Mouse (Mus musculus): ENCODE measurements at regions not wholly inside any gene's neighbourhood (a gene's known extent, or its start where the extent isn't known, plus 50 kb on each side); places are given as distances from the start of the nearest gene placed in this dataset.
"Not testable (repeated sequence)": the region's sequence is repeated elsewhere in the genome, so short reads cannot be mapped to it uniquely, and the experiment has no call there.

DNA sequence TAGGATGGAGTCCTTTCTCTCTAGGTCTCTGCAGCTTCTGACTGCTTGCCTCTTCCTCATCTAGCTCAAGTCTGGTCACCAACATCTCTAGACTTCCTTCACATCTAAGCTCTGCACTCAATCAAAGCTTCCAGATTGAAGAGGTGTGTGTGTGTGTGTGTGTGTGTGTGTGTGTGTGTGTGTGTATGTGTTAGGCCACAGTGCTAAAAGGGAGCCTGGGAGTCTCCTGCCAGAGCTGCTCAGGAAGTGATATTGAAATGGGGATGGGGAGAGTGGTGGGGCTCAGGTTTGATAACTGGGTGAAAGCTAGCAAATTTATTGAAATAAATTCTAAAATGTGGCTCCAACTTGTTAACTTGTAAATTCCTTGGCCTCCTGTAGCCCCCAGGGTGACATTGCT, 73.3 kb downstream of the Gm31371 start:
- not testable (repeated sequence) for DNase-seq (ENCODE audit: low spot score in 2 of 2)

DNA sequence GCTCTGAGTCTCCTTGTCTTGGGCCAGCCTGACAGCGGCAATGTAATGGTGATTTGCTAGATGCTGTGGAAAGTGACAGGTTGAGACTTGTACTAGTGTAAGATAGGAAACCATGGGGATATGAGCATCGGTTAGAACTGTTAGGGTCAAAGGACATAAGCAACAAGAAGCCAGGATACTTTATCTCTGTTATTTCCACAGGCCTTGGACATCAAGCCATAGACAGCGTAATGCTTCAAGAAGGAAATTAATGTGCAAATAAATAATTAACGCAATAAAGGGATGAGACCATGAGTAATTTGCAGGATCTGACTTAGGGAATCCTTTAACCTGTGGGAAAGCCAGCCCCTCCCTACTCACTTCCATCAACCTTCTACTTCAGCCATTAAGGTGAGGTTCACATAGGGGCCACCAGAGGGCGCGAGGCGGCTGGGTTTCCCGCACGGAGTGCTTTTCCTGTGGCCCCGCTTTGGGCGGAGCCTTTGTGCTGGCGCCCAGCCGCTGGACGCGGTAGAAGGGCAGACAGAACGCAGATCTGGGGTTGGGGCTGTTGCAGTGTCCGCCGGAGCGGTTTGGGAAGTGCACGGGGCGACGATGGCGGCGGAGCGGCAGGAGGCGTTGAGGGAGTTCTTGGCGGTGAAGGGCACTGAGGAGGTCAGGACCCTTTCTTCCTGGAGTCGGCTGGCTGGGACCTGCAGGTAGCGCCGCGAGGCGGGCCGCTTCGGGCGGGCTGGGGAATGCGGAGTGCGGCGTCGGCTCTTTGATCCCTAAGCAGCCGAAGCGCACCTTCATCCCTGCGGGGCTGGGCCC, 76.5 kb downstream of the Gm31371 start:
- DNase-seq (ENCODE audit: low spot score in 2 of 2): peak; percentile 12 to 36

DNA sequence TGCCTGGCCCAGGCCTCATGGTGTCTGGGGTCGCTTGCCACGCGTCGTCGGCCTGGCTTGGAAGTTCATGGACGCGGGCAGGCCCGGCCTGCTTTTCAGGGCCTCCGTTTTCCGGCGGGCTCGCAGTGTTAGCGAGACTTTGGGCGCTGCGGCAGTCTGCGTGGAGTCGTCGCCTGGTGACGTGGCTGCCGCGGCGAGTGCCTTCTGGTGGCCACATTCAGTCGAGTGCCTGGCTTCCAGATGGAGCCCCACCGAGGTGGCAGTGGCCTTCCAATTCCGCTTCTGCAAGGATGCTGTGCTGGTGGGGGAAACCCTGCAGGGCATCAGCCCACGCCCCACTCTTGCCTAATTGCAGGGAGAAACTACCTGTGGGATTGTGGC, 77.1 kb downstream of the Gm31371 start:
- DNase-seq (ENCODE audit: low spot score in 2 of 2): not testable (repeated sequence)

DNA sequence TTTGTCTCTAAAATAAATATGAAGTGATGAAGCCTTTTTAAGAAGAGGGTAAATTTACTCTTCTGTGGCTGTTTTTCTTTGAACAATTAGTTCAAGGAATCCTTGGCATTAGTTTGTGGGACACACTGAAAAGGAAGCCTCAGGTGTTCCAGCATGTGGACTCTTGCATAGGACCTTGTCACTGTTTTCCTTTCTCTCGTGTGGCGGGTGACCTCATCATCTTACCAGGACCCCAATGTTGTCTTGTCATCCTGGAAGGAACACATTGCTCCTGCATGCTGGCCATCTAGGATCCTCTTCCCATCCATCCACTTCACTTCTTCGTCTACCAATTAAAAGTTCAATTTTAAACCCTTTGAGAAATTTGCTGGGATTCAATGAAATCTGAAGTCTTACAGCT, 104.9 kb downstream of the Gm31371 start:
- DNase-seq (ENCODE audit: low spot score in 2 of 2): peak; percentile 21 to 31

DNA sequence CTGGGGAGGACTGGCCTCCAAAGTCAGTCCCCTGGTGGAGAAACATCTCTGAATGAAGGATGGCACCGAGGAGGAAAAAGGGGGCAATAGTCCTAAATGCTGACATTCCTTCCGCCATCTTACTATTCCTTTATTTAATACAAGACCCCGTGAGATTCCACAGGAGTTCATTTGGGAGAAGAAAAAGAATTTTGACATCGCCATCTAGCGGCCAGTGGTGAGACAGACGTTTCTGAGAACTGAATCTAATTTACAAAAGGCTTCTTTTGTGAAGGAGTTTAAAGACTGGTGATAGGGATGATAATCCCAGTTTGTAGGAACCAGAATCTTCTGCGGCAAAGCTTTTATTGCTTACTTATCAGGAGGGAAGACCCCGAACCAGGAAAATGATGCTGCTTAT, 107.8 kb downstream of the Gm31371 start:
- DNase-seq (ENCODE audit: low spot score in 2 of 2): not testable (repeated sequence)

DNA sequence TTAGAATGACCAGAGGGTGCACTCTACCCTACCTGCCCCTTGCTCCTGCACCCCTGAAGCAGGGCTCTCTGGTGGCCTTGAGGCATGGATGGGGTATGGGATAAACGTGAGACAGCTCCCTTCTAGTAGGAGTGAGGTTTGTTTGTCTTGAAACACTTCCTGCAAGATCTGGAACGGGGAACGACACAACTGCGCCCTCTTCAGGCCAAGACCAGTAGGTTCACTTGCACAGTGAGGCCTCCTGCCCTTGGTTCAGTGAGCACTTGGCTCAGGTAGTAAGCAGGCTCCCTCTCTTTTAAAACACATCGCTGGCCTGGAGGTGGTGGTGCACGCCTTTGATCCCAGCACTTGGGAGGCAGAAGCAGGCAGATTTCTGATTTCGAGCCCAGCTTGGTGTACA, 110.1 kb downstream of the Gm31371 start:
- DNase-seq (ENCODE audit: low spot score in 2 of 2): not testable (repeated sequence)

DNA sequence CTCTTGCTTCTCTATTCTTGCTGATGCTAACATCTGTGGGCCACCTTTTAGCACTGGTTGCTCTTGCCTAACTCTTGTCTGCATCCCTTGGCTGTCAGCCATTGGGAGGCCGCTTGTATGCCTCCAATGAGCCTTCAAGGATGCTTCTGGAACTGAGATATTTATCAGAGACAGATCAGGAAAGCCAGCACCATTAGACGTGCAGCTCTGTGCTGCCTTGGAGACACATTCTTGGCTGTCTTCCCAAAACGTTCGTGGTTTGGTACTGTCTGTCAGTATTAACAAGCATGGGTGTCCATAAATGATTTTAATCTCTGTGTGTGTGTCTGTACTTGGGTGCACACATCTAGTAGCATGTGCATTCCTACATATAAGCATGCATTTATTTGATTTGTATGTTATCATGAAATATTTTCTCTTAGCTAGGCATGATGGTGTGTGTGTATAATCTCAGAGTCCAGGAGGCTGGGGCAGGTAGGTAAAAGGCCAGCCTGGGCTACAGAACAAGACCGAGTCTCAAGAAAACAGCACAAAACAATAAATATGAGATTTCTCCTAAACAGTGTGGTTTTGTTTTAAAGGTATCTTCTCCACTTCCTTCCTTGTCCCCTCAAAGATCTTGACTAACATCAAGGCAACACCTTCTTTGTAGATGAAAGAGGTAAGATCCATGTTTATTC, 111.4 kb downstream of the Gm31371 start:
- not testable (repeated sequence) for DNase-seq (ENCODE audit: low spot score in 2 of 2)

DNA sequence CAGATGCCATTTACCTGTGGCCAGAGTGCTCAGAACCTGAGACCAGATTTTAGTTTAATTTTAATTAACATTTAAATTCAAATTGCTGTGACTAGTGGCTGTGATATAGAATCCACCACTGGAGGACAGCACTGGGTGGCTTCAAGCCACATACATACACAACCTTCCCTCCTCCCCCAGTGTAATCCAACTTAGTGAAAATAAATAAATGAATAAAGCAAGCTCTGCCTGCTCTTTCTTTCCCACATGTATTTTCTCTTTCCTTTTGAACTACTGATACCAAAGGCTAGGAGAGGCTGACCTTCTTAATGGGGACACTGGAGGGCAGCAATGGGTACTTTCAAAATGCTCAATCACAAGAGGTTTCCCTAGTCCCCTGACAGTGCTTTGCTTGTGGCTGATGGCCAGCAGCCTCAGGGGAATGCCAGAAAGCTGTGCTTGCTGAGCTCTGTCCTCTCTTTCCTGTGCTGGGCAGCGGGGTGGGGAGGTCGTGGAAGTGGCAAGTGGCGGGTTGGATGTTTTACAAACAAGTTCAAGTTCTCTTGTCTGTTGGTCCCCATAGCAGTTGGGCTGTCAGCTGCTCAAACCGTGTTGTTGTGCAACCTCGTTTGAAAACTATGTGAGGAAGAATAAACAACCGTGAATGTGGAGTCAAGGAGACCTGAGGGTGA, 112.4 kb downstream of the Gm31371 start:
- not testable (repeated sequence) for DNase-seq (ENCODE audit: low spot score in 2 of 2)

DNA sequence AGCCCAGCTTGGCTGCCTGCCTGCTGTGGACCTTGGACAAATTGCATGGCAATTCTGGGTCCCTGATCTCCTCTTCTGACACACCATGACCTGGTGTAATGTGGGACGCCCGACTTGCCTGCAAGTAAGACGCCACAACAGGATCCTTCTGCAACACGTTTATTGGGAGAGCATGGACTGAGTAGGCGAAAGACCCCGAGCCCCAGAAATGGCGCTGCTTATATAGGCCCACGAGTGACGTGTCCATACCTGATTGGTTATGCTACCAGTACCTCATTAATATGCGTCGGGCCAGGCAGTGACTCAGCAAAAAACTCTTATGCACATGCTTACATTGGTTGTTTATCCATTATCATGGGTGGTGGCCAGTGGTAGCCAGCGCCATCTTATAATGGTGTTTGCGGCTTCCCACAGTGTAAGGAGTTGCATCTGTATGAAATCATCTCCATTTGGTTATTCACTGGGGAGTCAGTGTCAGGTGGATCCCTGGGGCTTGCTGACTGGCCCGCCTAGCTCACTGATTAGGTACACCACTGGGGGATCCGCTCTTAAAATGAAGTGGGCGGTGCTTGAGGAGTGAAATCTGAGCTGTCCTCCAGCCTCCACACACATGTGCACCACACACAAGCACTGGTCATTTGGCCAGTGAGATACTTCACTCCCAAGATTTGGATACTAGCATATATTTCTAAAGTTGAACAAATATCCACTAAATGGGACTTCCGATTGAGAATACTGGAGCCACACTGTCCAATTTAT, 113.1 kb downstream of the Gm31371 start:
- peak; percentile 48 to 67 for DNase-seq (ENCODE audit: low spot score in 2 of 2)

DNA sequence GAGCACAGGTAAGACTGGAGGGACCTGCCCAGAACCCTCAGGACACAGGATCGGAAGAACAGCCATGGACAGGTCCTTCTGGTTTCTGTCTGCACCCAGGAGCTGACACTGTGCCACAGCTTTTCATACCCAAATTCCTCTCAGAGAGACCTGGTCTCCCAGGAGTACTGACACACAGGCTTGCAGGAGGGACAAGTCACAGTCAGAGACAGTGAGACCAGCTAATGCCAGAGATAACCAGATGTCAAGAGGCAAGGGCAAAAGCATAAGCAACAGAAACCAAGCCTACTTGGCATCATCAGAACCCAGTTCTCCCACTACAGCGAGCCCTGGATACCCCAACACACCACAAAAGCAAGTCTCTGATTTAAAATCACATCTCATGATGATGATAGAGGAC, 122.3 kb downstream of the Gm31371 start:
- not testable (repeated sequence) for DNase-seq (ENCODE audit: low spot score in 2 of 2)

DNA sequence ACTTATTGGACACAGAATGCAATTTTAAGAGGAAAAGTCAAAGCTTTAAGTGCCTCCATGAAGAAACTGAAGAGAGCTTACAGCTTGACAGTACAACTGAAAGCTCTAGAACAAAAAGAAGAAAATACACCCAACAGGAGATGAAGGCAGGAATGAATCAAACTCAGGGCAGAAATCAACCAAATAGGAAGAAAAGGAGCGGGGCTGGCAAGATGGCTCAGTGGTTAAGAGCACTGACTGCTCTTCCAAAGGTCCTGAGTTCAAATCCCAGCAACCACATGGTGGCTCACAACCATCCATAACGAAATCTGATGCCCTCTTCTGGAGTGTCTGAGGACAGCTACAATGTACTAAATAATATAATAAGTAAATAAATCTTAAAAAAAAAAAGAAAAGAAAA, 124.8 kb downstream of the Gm31371 start:
- not testable (repeated sequence) for DNase-seq (ENCODE audit: low spot score in 2 of 2)

DNA sequence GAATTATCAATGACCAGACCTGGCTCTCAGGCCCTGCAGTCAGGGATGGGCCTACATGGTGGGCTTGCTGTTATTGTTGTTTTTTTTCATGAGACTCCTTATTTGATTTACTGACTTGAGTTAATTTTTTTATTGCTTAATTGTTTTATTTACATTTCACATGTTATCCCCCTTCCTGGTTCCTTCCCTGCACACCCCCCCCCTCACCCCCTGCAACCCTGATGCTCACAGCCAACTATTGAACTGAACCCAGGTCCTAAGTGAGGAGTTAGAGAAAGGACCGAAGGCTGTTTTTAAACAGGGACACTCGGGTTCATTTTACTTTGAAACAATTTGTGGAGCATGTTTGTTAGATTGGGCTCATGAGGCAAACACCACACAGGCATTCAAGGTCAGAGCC, 126.9 kb downstream of the Gm31371 start:
- DNase-seq (ENCODE audit: low spot score in 2 of 2): not testable (repeated sequence)

DNA sequence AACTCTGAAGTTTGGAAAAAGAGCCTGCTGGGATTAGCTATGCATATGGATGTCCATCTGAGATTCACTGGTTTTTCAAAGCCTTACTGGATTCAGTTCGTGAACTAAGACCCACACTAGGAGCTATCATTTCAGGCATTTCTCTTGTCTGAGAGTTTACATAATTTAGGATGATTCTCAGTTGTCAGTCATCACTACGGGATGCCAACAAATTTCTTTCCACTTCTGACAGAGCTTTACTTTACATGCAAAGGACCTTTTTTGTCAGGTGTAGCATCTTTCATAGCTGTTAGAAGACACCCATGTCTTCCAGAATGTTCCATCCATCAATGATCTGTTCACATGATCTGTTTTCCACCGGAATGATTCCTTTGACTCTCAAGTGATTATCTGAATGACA, 154.4 kb downstream of the Gm31371 start:
- DNase-seq (ENCODE audit: low spot score in 2 of 2): peak in 1 of 2 experiments; percentile 9

DNA sequence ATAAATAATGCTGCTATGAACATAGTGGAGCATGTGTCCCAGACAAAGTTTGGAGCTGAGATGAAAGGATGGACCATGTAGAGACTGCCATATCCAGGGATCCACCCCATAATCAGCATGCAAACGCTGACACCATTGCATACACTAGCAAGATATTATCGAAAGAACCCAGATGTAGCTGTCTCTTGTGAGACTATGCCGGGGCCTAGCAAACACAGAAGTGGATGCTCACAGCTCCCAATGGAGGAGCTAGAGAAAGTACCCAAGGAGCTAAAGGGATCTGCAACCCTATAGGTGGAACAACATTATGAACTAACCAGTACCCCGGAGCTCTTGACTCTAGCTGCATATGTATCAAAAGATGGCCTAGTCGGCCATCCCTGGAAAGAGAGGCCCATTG, 194.9 kb downstream of the Gm31371 start:
- not testable (repeated sequence) for DNase-seq (ENCODE audit: low spot score in 2 of 2)

DNA sequence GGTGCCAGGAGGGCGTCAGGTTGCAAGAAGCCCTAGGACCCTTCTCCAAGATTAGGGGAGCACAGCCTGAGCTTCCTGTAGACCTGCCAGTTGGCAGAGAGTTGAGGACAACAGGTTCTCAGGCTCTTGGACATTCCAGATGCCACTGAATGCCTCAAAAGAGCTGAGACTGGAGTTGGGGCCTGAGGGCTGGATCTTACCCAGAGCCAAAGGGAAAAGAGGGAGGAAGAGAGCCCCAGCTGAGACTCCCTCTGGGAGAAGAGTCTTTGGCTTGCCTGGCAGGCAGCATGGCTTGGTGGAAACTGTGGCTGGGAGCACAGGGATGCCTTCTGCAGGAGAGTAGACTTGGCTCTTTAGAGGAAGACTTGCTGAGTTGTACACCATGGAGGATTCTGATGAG, 197.0 kb downstream of the Gm31371 start:
- DNase-seq (ENCODE audit: low spot score in 2 of 2): not testable (repeated sequence)

DNA sequence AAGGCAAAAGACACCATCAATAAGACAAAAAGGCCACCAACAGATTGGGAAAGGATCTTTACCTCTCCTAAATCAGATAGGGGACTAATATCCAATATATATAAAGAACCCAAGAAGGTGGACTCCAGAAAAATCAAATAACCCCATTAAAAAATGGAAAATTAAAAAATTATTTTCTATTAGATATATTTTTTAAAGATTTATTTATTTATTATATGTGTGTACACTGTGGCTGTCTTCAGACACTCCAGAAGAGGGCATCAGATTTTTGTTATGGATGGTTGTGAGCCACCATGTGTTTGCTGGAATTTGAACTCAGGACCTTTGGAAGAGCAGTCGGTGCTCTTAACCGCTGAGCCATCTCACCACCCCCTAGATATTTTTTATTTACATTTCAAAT, 199.2 kb downstream of the Gm31371 start:
- not testable (repeated sequence) for DNase-seq (ENCODE audit: low spot score in 2 of 2)

DNA sequence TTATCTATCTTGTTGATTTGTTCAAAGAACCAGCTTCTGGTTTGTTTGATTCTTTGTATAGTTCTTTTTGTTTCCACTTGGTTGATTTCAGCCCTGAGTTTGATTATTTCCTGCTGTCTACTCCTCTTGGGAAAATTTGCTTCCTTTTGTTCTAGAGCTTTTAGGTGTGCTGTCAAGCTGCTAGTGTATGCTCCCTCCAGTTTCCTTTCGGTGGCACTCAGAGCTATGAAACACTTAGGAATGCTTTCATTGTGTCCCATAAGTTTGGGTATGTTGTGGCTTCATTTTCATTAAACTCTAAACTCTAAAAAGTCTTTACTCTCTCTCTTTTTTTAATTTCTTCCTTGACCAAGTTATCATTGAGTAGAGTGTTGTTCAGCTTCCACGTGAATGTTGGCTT, 204.0 kb downstream of the Gm31371 start:
- DNase-seq (ENCODE audit: low spot score in 2 of 2): not testable (repeated sequence)

DNA sequence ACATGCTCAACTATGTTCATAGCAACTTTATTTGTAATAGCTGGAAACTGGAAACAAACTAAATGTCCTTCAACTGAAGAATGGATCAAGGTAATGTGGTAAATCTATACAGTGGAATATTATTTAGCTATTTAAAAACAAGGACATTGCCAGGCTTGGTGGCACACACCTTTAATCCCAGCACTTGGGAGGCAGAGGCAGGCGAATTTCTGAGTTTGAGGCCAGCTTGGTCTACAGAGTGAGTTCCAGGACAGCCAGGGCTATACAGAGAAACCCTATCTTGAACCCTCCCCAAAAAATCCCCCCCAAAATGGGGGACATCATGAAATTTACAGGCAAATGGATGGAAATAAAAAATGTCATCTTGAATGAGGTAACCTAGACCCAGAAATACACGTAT, 213.6 kb downstream of the Gm31371 start:
- peak in 1 of 2 experiments; percentile 20 for DNase-seq (ENCODE audit: low spot score in 2 of 2)

DNA sequence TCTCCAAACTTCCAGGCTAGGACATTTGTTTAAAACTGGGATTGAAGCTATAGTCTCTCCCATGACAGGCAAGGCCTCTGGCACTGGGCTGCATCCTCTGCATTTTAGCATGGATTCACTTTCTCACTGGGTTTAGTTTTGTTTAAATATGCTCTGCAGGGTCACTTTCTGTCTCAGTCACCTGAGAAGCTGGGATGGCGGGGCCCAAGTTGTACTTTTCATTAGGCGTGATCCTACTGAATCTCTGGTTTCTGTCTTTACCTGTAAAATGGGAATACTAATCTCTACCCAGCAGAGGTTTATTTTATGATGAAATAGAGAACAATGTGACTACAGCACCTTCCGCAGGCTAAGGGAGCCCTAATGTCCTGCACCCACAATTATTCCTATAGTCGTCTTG, 216.4 kb downstream of the Gm31371 start:
- DNase-seq (ENCODE audit: low spot score in 2 of 2): not testable (repeated sequence)

DNA sequence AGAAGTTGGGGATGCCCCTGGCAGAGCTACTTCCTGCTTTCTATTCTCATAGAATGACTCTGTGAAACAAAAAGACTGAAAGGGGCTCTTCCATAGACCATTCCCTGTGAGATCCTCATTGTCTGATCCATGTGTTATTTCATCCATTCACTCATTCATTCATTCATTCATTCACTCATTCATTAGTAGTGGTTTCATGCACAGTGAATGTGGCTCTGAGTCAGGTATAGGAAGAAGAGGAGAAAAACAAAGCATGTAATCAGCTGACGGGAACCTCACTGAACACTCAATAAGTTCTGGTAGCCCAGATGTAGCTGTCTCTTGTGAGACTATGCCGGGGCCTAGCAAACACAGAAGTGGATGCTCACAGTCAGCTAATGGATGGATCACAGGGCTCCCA, 217.0 kb downstream of the Gm31371 start:
- DNase-seq (ENCODE audit: low spot score in 2 of 2): not testable (repeated sequence)

DNA sequence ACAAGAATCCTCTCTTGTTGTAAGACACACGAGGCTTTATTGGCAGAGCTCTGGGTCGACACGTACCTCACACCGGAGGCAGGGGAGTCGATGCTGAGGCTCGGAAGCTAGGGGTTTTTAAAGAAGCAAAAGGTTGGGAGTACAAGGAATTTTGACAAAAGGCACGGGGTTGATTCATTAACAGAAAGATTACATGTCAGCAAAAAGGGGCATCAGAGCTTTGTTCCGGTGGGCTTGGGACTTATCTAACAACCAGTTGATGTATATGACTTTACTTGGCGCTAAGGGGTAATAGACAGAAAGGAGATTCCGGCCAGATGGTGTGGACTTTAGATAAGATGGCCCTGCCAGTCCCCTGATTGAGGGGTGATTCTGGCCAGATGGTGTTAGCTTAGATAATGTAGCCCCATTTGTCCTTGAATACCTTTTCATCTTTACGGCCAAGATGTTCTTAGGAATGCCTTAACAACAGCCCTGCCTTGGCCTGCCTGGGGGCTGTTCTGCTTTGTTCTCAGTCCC, 218.3 kb downstream of the Gm31371 start:
- not testable (repeated sequence) for DNase-seq (ENCODE audit: low spot score in 2 of 2)

Measured in left cerebral cortex, adult 8-10 months (tissue).